Mouse (Mus musculus) thymus, adult 2 months (tissue): Measurements from ENCODE around the gene Wwp2. TPM values are rescaled to one million over a fixed set of nuclear protein-coding genes. Genes with fewer than 3 reads are reported as not detected.

Experiments
- DNase-seq: peaks from one replicate; pipeline ENCODE4 v3.0.0; 2021
- H3K27ac ChIP-seq: fragments of 200-500 bp; 2 replicates; pipeline ENCODE4 v1.5.1; 2012; ENCODE audit warnings: low read length, control low read depth; ENCODE audit not compliant: control insufficient read depth, insufficient read depth
- H3K27me3 ChIP-seq: fragments of 200-500 bp; 2 replicates; pipeline ENCODE4 v1.6.1; 2012; ENCODE audit warnings: mild to moderate bottlenecking, low read length, moderate library complexity, mixed read lengths; ENCODE audit not compliant: control insufficient read depth, insufficient read depth
- H3K36me3 ChIP-seq: fragments of 200-500 bp; 2 replicates; pipeline ENCODE4 v1.6.1; 2012; ENCODE audit warnings: mild to moderate bottlenecking, low read length, moderate library complexity; ENCODE audit not compliant: control insufficient read depth, insufficient read depth
- H3K4me1 ChIP-seq: fragments of 200-500 bp; replicated peaks from 2 replicates; pipeline ENCODE4 v1.6.1; 2012; ENCODE audit warnings: low read length; ENCODE audit not compliant: control insufficient read depth, insufficient read depth
- H3K4me3 ChIP-seq: fragments of 200-500 bp; 2 replicates; pipeline ENCODE4 v1.5.1; 2012; ENCODE audit warnings: mild to moderate bottlenecking, low read length, control low read depth, moderate library complexity; ENCODE audit not compliant: control insufficient read depth, insufficient read depth
- CTCF ChIP-seq: fragments of 200-500 bp; IDR thresholded peaks from 2 replicates; pipeline ENCODE4 v1.5.1; 2012; ENCODE audit warnings: mild to moderate bottlenecking, control low read depth, low read length, moderate library complexity, borderline replicate concordance; ENCODE audit not compliant: control insufficient read depth, poor library complexity, insufficient read depth; ENCODE audit errors: extremely low read depth
- POLR2A ChIP-seq: fragments of 200-500 bp; IDR thresholded peaks from 2 replicates; pipeline ENCODE4 v1.6.1; 2012; ENCODE audit warnings: mild to moderate bottlenecking, low read length, control low read depth, moderate library complexity; ENCODE audit not compliant: control insufficient read depth, poor library complexity, insufficient read depth; ENCODE audit errors: extremely low read depth
- WGBS: fragments of 180-500 bp; shearing (Covaris S2); methylation state at CpG from one replicate; pipeline ENCODE4 v1.1.7; 2018; 5-methylcytosine and 5-hydroxymethylcytosine counted together
- polyA plus RNA-seq: library from polyadenylated mRNA; depleted of rRNA; stranded (reverse); fragments of >200 nt; gene quantifications from 2 replicates; pipeline ENCODE4 v1.2.3, GENCODE M21; 2012

The Wwp2 gene
- polyA plus RNA-seq, 1 experiment, result 79.8 TPM

- DNase-seq, result no peak
- H3K4me3 ChIP-seq, result no peak overlapping the region
- no peak overlapping the region for H3K27ac ChIP-seq
- peaks cover 17% of the 10 kb centered on the region for H3K36me3 ChIP-seq
- H3K4me1 ChIP-seq, result no peaks in the 10 kb centered on the region
- WGBS, result 94% methylated on average over 12 of the region's 12 CpGs
- no peaks in the 10 kb centered on the region for H3K27me3 ChIP-seq
- TF ChIP-seq POLR2A (no peak), CTCF (no peak)
These were observed 104.5 kb downstream of the Wwp2 start for GRCm38 (mm10) chr8:107540623-107541022.

- Histone ChIP-seq H3K27ac (no peak overlapping the region), H3K36me3 (peaks cover 18% of the 10 kb centered on the region), H3K4me3 (no peak overlapping the region), H3K4me1 (no peaks in the 10 kb centered on the region), H3K27me3 (no peaks in the 10 kb centered on the region)
- TF ChIP-seq POLR2A (no peak), CTCF (no peak)
- WGBS, result 69% methylated on average over 4 of the region's 4 CpGs
- no peak for DNase-seq
These were observed 105.2 kb downstream of the Wwp2 start for GRCm38 (mm10) chr8:107541369-107541768.

DNA sequence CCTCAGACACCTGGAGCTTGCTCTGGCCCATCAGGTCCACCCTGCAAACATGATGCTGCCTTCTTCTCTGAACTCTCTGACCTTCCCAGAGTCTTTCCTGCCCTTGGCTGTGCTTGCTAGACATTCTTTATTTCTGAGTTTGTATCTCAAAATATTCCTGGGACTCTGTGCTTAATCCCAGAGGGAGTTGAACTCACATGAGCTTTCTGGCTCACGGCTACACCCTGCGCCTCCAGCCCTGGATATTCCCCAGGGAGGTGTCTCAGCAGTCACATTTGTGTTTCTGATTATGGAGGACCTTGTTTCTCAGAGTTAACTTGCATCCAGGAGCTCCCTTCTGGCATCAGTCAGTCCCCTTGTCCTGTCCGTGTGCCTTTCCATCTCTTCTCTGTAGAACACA is 106.0 kb downstream of the Wwp2 start:
- Histone ChIP-seq H3K27ac (no peak overlapping the region), H3K36me3 (peaks cover 18% of the 10 kb centered on the region)
- no peak for TF ChIP-seq CTCF
- no peak for TF ChIP-seq POLR2A

DNA sequence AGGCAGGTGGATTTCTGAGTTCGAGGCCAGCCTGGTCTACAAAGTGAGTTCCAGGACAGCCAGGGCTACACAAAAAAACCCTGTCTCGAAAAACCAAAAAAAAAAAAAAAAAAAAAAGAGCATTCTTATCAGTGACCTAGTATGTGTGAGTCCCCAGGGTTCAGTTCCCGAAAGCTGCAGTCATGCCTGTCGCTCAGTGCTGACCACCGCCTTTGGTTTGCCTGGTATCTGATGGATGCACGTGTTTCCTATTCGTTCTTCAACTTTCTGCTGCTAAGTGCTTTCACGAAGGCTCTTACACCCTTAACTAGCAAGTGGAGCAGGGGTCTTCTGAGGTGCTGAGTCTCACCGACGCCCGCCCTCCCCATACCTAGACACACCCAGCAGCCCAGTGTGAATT is 107.5 kb downstream of the Wwp2 start:
- TF ChIP-seq CTCF (no peak), POLR2A (no peak)
- H3K36me3 ChIP-seq, result peaks cover 18% of the 10 kb centered on the region
- no peaks in the 10 kb centered on the region for H3K27me3 ChIP-seq
- H3K4me3 ChIP-seq, result no peak overlapping the region
- H3K4me1 ChIP-seq, result no peaks in the 10 kb centered on the region
- no peak for DNase-seq
- H3K27ac ChIP-seq, result no peak overlapping the region
- WGBS, result 96% methylated on average over 11 of the region's 11 CpGs

More for the DNA sequence above, 106.0 kb downstream of the Wwp2 start:
- Histone ChIP-seq H3K4me1 (no peaks in the 10 kb centered on the region), H3K4me3 (no peak overlapping the region), H3K27me3 (no peaks in the 10 kb centered on the region)
- WGBS, result 97% methylated on average over 3 of the region's 3 CpGs
- DNase-seq, result no peak

DNA sequence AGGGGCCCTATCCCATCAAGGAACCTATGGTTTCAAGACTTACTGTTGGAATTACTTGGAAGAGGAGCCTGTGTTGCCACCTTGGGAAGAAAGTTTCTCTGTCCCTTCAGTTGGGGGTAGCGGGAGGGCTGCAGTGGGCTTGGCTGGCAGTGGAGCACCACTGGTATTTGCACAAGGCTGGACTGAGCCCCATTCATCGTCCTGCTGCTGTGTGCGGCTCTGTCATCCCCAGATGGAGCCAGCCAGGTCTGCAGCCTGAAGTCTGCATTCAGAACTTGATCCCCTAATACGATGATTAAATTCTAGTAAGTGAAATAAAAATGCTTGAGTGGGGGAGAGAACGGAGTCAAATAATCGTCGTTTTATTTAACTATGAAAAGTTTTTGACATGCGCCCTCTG is 108.0 kb downstream of the Wwp2 start:
- no peak overlapping the region for H3K27ac ChIP-seq
- TF ChIP-seq CTCF (no peak), POLR2A (no peak)
- H3K4me1 ChIP-seq, result no peaks in the 10 kb centered on the region
- H3K27me3 ChIP-seq, result no peaks in the 10 kb centered on the region
- H3K36me3 ChIP-seq, result peaks cover 18% of the 10 kb centered on the region
- DNase-seq, result no peak
- 98% methylated on average over 8 of the region's 8 CpGs for WGBS
- no peak overlapping the region for H3K4me3 ChIP-seq

DNA sequence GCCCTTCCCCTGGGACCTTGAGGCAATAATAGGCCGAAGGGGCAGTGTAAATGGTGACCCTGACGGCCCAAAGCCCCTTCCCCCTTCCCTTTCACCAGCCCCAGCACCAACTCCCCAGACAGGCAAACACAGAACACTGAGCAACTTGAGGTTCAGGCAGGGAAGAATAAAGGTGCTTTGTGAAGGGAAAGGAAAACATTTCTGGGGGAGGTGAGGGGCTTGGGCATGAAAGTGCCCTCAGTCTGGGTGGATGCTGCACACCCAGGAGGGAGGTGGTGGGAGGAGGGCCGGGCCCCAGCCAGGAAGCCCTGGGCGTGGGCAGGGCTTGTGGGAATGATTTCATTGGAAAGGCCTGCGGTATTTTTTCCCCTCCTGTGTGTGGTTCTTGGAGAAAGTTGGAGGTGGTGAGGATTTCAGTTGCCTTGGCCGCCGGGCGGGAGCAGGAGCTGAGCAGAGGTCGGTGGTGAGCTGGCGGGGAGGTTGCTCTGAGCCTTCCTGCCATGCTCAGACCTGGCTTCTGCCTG is 108.5 kb downstream of the Wwp2 start:
- no peaks in the 10 kb centered on the region for H3K27me3 ChIP-seq
- WGBS, result 95% methylated on average over 10 of the region's 10 CpGs
- H3K4me3 ChIP-seq, result no peak overlapping the region
- TF ChIP-seq CTCF, result no peak
- no peak for TF ChIP-seq POLR2A
- no peaks in the 10 kb centered on the region for H3K4me1 ChIP-seq
- H3K27ac ChIP-seq, result no peak overlapping the region
- no peak for DNase-seq
- H3K36me3 ChIP-seq, result peaks cover 21% of the 10 kb centered on the region

DNA sequence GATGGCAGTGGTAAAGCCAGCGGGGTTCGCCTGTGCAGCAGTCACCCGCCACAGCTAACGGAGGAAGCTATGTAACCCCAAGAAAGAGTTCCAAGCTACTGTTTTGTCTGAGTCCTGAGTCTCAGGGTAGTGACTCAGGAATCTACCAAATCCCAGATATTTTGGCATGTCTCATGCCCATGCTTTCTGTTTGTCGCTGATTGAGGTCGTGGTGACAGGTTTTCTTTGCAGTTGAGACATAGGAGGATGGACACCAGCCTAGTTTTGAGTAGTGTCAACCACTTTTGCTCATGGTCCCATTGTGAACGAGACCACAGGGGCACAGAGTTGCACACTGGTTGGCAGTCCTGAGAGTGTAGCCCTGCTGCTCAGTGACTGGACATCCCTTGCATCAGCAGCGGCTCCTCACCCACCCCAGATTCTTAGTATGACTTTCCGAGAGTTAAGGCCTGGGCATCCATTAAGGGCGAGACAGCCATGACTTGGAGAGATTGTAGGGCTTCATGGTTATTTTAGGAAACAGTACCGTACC is 109.5 kb downstream of the Wwp2 start:
- H3K36me3 ChIP-seq, result peaks cover 22% of the 10 kb centered on the region
- no peaks in the 10 kb centered on the region for H3K4me1 ChIP-seq
- 98% methylated on average over 11 of the region's 11 CpGs for WGBS
- DNase-seq, result no peak
- no peaks in the 10 kb centered on the region for H3K27me3 ChIP-seq
- no peak for TF ChIP-seq POLR2A
- TF ChIP-seq CTCF, result no peak
- no peak overlapping the region for H3K27ac ChIP-seq
- H3K4me3 ChIP-seq, result no peak overlapping the region
